Mouse (Mus musculus): ENCODE data around the gene Edem2. TPM values are rescaled to one million over a fixed set of nuclear protein-coding genes. Genes with fewer than 3 reads are reported as not detected.
A peak's percentile ranks its signal among the peaks of the same experiment; 100 is the strongest.
"Not testable (repeated sequence)": the region's sequence is repeated elsewhere in the genome, so short reads cannot be mapped to it uniquely, and the experiment has no call there.

Gene Edem2
- polyA plus RNA-seq, 1 experiment from 2014 or later: 37.6 TPM

GRCm38 (mm10) chr2:155728742-155729141, 533 bp downstream of the Edem2 start:
- Histone ChIP-seq H3K9me3 (no peaks in the 10 kb centered on the region), H3K27ac (replicated peaks) (peak overlapping the region; percentile 50), H3K36me3 (peaks cover 11% of the 10 kb centered on the region; the same call in 1 of the 2 replicates), H3K4me2 (replicated peaks) (peak overlapping the region; percentile 95), H3K4me3 (peak overlapping the region; percentile 80), H3K27me3 (no peaks in the 10 kb centered on the region; the same call in 1 of the 2 replicates), H3K4me1 (peaks cover 12% of the 10 kb centered on the region), H3K9ac (replicated peaks) (peak overlapping the region; percentile 87)
- WGBS: 6% methylated on average over 15 of the region's 15 CpGs
- no peak for ATAC-seq (ENCODE audit: low FRiP score, low read depth)

GRCm38 (mm10) chr2:155727764-155728395, 1.4 kb downstream of the Edem2 start:
- Histone ChIP-seq H3K9ac (replicated peaks) (no peak overlapping the region), H3K4me2 (replicated peaks) (no peak overlapping the region), H3K27me3 (no peaks in the 10 kb centered on the region; the same call in 1 of the 2 replicates), H3K27ac (replicated peaks) (no peak overlapping the region), H3K9me3 (no peaks in the 10 kb centered on the region), H3K4me3 (no peak overlapping the region), H3K4me1 (peaks cover 12% of the 10 kb centered on the region), H3K36me3 (peaks cover 16% of the 10 kb centered on the region; the same call in 1 of the 2 replicates)
- ATAC-seq (ENCODE audit: low FRiP score, low read depth): no peak
- 83% methylated on average over 7 of the region's 7 CpGs for WGBS

- Histone ChIP-seq H3K36me3 (peaks cover 24% of the 10 kb centered on the region), H3K27ac (replicated peaks) (no peak overlapping the region), H3K4me1 (peaks cover 12% of the 10 kb centered on the region), H3K4me2 (replicated peaks) (no peak overlapping the region), H3K27me3 (no peaks in the 10 kb centered on the region), H3K9me3 (no peaks in the 10 kb centered on the region), H3K4me3 (no peak overlapping the region), H3K9ac (replicated peaks) (no peak overlapping the region)
- 85% methylated on average over 7 of the region's 7 CpGs for WGBS
- ATAC-seq (ENCODE audit: low FRiP score, low read depth): no peak
These were observed 3.0 kb downstream of the Edem2 start for GRCm38 (mm10) chr2:155726302-155726701.

- Histone ChIP-seq H3K27ac (replicated peaks) (no peak overlapping the region), H3K9me3 (no peaks in the 10 kb centered on the region), H3K9ac (replicated peaks) (no peak overlapping the region), H3K4me2 (replicated peaks) (no peak overlapping the region), H3K27me3 (no peaks in the 10 kb centered on the region), H3K4me1 (peaks cover 12% of the 10 kb centered on the region), H3K4me3 (no peak overlapping the region), H3K36me3 (peaks cover 38% of the 10 kb centered on the region)
- no peak for ATAC-seq (ENCODE audit: low FRiP score, low read depth)
- 92% methylated on average over 6 of the region's 6 CpGs for WGBS
These were observed 4.7 kb downstream of the Edem2 start for GRCm38 (mm10) chr2:155724526-155724925.

- 91% methylated on average over 5 of the region's 5 CpGs for WGBS
These were observed 5.2 kb downstream of the Edem2 start for GRCm38 (mm10) chr2:155724036-155724435.

GRCm38 (mm10) chr2:155720585-155720984, 8.7 kb downstream of the Edem2 start:
- H3K9ac ChIP-seq (replicated peaks): no peak overlapping the region
- no peaks in the 10 kb centered on the region for H3K27me3 ChIP-seq
- peaks cover 61% of the 10 kb centered on the region for H3K36me3 ChIP-seq
- H3K4me2 ChIP-seq (replicated peaks): no peak overlapping the region
- 93% methylated on average over 5 of the region's 5 CpGs for WGBS
- H3K9me3 ChIP-seq: no peaks in the 10 kb centered on the region
- no peak overlapping the region for H3K27ac ChIP-seq (replicated peaks)
- no peak for ATAC-seq (ENCODE audit: low FRiP score, low read depth)
- no peak overlapping the region for H3K4me3 ChIP-seq
- no peaks in the 10 kb centered on the region for H3K4me1 ChIP-seq

More at GRCm38 (mm10) chr2:155724036-155724435, 5.2 kb downstream of the Edem2 start:
- H3K9ac ChIP-seq (replicated peaks): no peak overlapping the region
- no peak overlapping the region for H3K4me3 ChIP-seq
- H3K36me3 ChIP-seq: peaks cover 43% of the 10 kb centered on the region
- no peaks in the 10 kb centered on the region for H3K9me3 ChIP-seq
- H3K4me2 ChIP-seq (replicated peaks): no peak overlapping the region
- H3K27me3 ChIP-seq: no peaks in the 10 kb centered on the region
- no peak for ATAC-seq (ENCODE audit: low FRiP score, low read depth)
- peaks cover 12% of the 10 kb centered on the region for H3K4me1 ChIP-seq
- H3K27ac ChIP-seq (replicated peaks): no peak overlapping the region

- Histone ChIP-seq H3K4me1 (no peaks in the 10 kb centered on the region), H3K4me3 (no peak overlapping the region), H3K9ac (replicated peaks) (no peak overlapping the region), H3K4me2 (replicated peaks) (no peak overlapping the region), H3K27ac (replicated peaks) (no peak overlapping the region), H3K27me3 (no peaks in the 10 kb centered on the region), H3K9me3 (no peaks in the 10 kb centered on the region), H3K36me3 (peaks cover 76% of the 10 kb centered on the region)
- WGBS: 87% methylated on average over 12 of the region's 12 CpGs
- no peak for ATAC-seq (ENCODE audit: low FRiP score, low read depth)
These were observed 11.9 kb downstream of the Edem2 start for GRCm38 (mm10) chr2:155717082-155717990.

GRCm38 (mm10) chr2:155710557-155710956, 18.7 kb downstream of the Edem2 start:
- Histone ChIP-seq H3K27ac (replicated peaks) (no peak overlapping the region), H3K4me3 (no peak overlapping the region), H3K9ac (replicated peaks) (no peak overlapping the region), H3K4me1 (no peaks in the 10 kb centered on the region), H3K4me2 (replicated peaks) (no peak overlapping the region), H3K36me3 (peaks cover 80% of the 10 kb centered on the region), H3K27me3 (no peaks in the 10 kb centered on the region), H3K9me3 (no peaks in the 10 kb centered on the region)
- no peak for ATAC-seq (ENCODE audit: low FRiP score, low read depth)
- 93% methylated on average over 11 of the region's 11 CpGs for WGBS

- ATAC-seq (ENCODE audit: low FRiP score, low read depth): no peak
- Histone ChIP-seq H3K36me3 (peaks cover 69% of the 10 kb centered on the region), H3K9me3 (no peaks in the 10 kb centered on the region), H3K9ac (replicated peaks) (no peak overlapping the region), H3K4me3 (no peak overlapping the region), H3K27ac (replicated peaks) (no peak overlapping the region), H3K27me3 (no peaks in the 10 kb centered on the region), H3K4me1 (peaks cover 4% of the 10 kb centered on the region; the same call in 1 of the 2 replicates), H3K4me2 (replicated peaks) (no peak overlapping the region)
- WGBS: 88% methylated on average over 4 of the region's 4 CpGs
These were observed 22.0 kb downstream of the Edem2 start for GRCm38 (mm10) chr2:155707251-155707650.

GRCm38 (mm10) chr2:155703630-155704029, 25.6 kb downstream of the Edem2 start:
- H3K4me1 ChIP-seq: peaks cover 4% of the 10 kb centered on the region; the same call in 1 of the 2 replicates
- H3K27ac ChIP-seq (replicated peaks): peak overlapping the region; percentile 67
- no peaks in the 10 kb centered on the region for H3K27me3 ChIP-seq
- peaks cover 54% of the 10 kb centered on the region for H3K36me3 ChIP-seq
- no peak overlapping the region for H3K4me3 ChIP-seq
- no peak overlapping the region for H3K9ac ChIP-seq (replicated peaks)
- H3K4me2 ChIP-seq (replicated peaks): no peak overlapping the region
- H3K9me3 ChIP-seq: no peaks in the 10 kb centered on the region
- peak; percentile 84; the same call in 1 of the 2 replicates for ATAC-seq (ENCODE audit: low FRiP score, low read depth)
- 21% methylated on average over 4 of the region's 4 CpGs for WGBS

GRCm38 (mm10) chr2:155701399-155701919, 27.8 kb downstream of the Edem2 start:
- no peak for ATAC-seq (ENCODE audit: low FRiP score, low read depth)
- 88% methylated on average over 19 of the region's 19 CpGs for WGBS

GRCm38 (mm10) chr2:155698443-155698842, 30.8 kb downstream of the Edem2 start:
- not testable (repeated sequence) for ATAC-seq (ENCODE audit: low FRiP score, low read depth); H3K9me3 ChIP-seq; H3K9ac ChIP-seq (replicated peaks); H3K4me1 ChIP-seq; H3K4me2 ChIP-seq (replicated peaks); H3K27ac ChIP-seq (replicated peaks); H3K4me3 ChIP-seq; H3K27me3 ChIP-seq
- H3K36me3 ChIP-seq: peaks cover 15% of the 10 kb centered on the region
- WGBS: 88% methylated on average over 6 of the region's 6 CpGs

More at GRCm38 (mm10) chr2:155701399-155701919, 27.8 kb downstream of the Edem2 start:
- peaks cover 39% of the 10 kb centered on the region for H3K36me3 ChIP-seq
- no peak overlapping the region for H3K9ac ChIP-seq (replicated peaks)
- no peak overlapping the region for H3K4me3 ChIP-seq
- no peak overlapping the region for H3K27ac ChIP-seq (replicated peaks)
- H3K4me1 ChIP-seq: peaks cover 4% of the 10 kb centered on the region; the same call in 1 of the 2 replicates
- H3K27me3 ChIP-seq: no peaks in the 10 kb centered on the region
- no peaks in the 10 kb centered on the region for H3K9me3 ChIP-seq
- H3K4me2 ChIP-seq (replicated peaks): no peak overlapping the region
